Mouse (Mus musculus) left cerebral cortex, adult 9 months (tissue): Measurements from ENCODE around the gene Otor.

Experiments
- DNase-seq, 2 experiments: peaks; one replicate each; pipeline ENCODE4 v3.0.0; 2022; ENCODE audit warnings: low spot score in 2 of 2

Otor gene

GRCm38 (mm10) chr2:143118221-143118620 is 39.9 kb downstream of the Otor start:
- DNase-seq: no peak

- peak in 1 of 2 experiments; percentile 16 for DNase-seq
These were observed 52.9 kb downstream of the Otor start for GRCm38 (mm10) chr2:143131098-143131646.
